Mouse (Mus musculus): ENCODE measurements around the gene Fahd1.

- no peak for TF ChIP-seq CTCF (IDR thresholded peaks at IDR 0.05; ENCODE audit: low read depth)
- TF ChIP-seq EP300 (IDR thresholded peaks at IDR 0.05; ENCODE audit: low read depth) = no peak
These were observed 24.2 kb upstream of the Fahd1 start for GRCm38 (mm10) chr17:24874405-24874745.

Data from liver, embryonic 14.5 days (tissue).